Comparison of ENCODE assay signal across 13 mouse cellular contexts in the genomic region with DNA sequence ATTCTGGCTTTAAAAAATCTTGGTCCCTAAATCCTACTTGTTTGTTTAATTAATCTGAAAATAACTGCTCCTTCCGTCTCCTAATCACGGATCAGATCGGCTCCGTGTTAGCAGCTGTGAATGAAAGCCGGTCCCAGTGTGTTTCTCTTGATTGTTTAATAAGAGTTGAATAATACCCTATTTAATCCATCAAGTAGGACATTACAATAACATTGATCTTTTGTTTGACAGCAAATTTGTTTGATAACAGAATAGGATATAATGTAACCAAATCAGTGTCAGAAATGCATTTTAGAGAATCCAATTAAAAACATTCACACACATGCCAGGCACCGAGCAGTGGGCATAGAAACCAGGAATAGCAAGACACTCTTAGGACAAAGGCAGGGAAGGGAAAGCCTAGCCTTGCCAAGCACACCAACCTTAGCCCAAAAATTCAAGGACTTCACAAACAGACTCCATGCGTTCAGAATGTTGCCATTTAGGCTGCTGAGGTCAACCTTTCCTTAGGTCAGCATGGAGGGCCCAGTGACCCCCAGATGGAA.
A peak's percentile ranks its signal among the peaks of the same experiment; 100 is the strongest.
DNase-seq lines count a peak whose midpoint lies in the region; ATAC-seq and TF ChIP-seq lines count a peak whose summit lies in the region.
"Had no signal": no experiment of that assay in that cellular context is flagged by ENCODE, and none has a peak within 500 bp of the region (broad histone marks: within the 10 kb centered on the region; RNA-seq: fewer than 3 reads in every experiment).

No protein-coding gene starts in this region.

- no peak for TF ChIP-seq POLR2A in heart, adult 2 months (IDR thresholded peaks at IDR 0.05; ENCODE audit: insufficient read depth, low read depth, low read length)

- 49% methylated on average over 7 of the region's 7 CpGs for WGBS in intestine, embryonic 15.5 days
- WGBS in intestine, postnatal 0 days = 51% methylated on average over 7 of the region's 7 CpGs
- WGBS in forebrain, embryonic 14.5 days = 8% methylated on average over 7 of the region's 7 CpGs
- 40% methylated on average over 7 of the region's 7 CpGs for WGBS in limb, embryonic 11.5 days
- WGBS in neural tube, embryonic 13.5 days = 26% methylated on average over 7 of the region's 7 CpGs
- 86% methylated on average over 7 of the region's 7 CpGs for WGBS in heart, adult 2 months

- no peak overlapping the region for H3K27ac ChIP-seq in intestine, embryonic 15.5 days
- no peak overlapping the region for H3K27ac ChIP-seq in intestine, postnatal 0 days (ENCODE audit: low read depth, low read length)
- no peak overlapping the region for H3K27ac ChIP-seq in forebrain, embryonic 14.5 days (ENCODE audit: low read depth, low read length)
- no peak overlapping the region for H3K27ac ChIP-seq in limb, embryonic 11.5 days (replicated peaks; ENCODE audit: low read depth, low read length)
- peak overlapping the region; percentile 35; the same call in 1 of the 2 replicates for H3K27ac ChIP-seq in neural tube, embryonic 13.5 days (replicated peaks)
- H3K27ac ChIP-seq in heart, adult 2 months = no peak overlapping the region

- H3K4me1 ChIP-seq in intestine, embryonic 15.5 days (replicated peaks) = no peaks in the 10 kb centered on the region
- H3K4me1 ChIP-seq in intestine, postnatal 0 days (replicated peaks; ENCODE audit: control insufficient read depth, insufficient read depth, low read length) = no peaks in the 10 kb centered on the region
- H3K4me1 ChIP-seq in forebrain, embryonic 14.5 days (ENCODE audit: control insufficient read depth, insufficient read depth, low read length) = no peaks in the 10 kb centered on the region
- no peaks in the 10 kb centered on the region for H3K4me1 ChIP-seq in limb, embryonic 11.5 days (ENCODE audit: control insufficient read depth, insufficient read depth, low read length)
- H3K4me1 ChIP-seq in neural tube, embryonic 13.5 days (replicated peaks) = peaks cover 23% of the 10 kb centered on the region
- H3K4me1 ChIP-seq in heart, adult 2 months (ENCODE audit: control insufficient read depth, insufficient read depth, low read length) = no peaks in the 10 kb centered on the region
- H3K4me1 ChIP-seq: megakaryocyte, embryonic 14.5 days had no signal

- no peaks in the 10 kb centered on the region for H3K27me3 ChIP-seq in intestine, embryonic 15.5 days (replicated peaks)
- H3K27me3 ChIP-seq in intestine, postnatal 0 days (replicated peaks; ENCODE audit: control insufficient read depth, insufficient read depth, low read length) = no peaks in the 10 kb centered on the region
- peaks cover 8% of the 10 kb centered on the region for H3K27me3 ChIP-seq in forebrain, embryonic 14.5 days (replicated peaks; ENCODE audit: control insufficient read depth, insufficient read depth, low read length)
- no peaks in the 10 kb centered on the region for H3K27me3 ChIP-seq in limb, embryonic 11.5 days (ENCODE audit: control insufficient read depth, insufficient read depth, low read length)
- H3K27me3 ChIP-seq in neural tube, embryonic 13.5 days = no peaks in the 10 kb centered on the region
- no peaks in the 10 kb centered on the region for H3K27me3 ChIP-seq in heart, adult 2 months (ENCODE audit: control insufficient read depth, insufficient read depth, low read length)
- H3K27me3 ChIP-seq: megakaryocyte, embryonic 14.5 days had no signal

- TF ChIP-seq CTCF in intestine, postnatal 0 days (IDR thresholded peaks at IDR 0.05; ENCODE audit: low read depth) = no peak
- TF ChIP-seq CTCF in heart, adult 2 months (IDR thresholded peaks at IDR 0.05) = no peak

- peak overlapping the region; percentile 41; the same call in 1 of the 2 replicates for H3K4me2 ChIP-seq in intestine, embryonic 15.5 days (replicated peaks)
- no peak overlapping the region for H3K4me2 ChIP-seq in intestine, postnatal 0 days (replicated peaks; ENCODE audit: low read depth)
- H3K4me2 ChIP-seq in forebrain, embryonic 14.5 days (ENCODE audit: low read length) = peak overlapping the region; percentile 43
- peak overlapping the region; percentile 34; the same call in 1 of the 2 replicates for H3K4me2 ChIP-seq in limb, embryonic 11.5 days (ENCODE audit: low read depth, severe bottlenecking)
- peak overlapping the region; percentile 49 for H3K4me2 ChIP-seq in neural tube, embryonic 13.5 days
- H3K4me2 ChIP-seq: liver, embryonic 11.5 days had no signal

- H3K4me3 ChIP-seq in intestine, embryonic 15.5 days (replicated peaks) = no peak overlapping the region
- H3K4me3 ChIP-seq in intestine, postnatal 0 days (ENCODE audit: low read depth, low read length) = no peak overlapping the region
- peak overlapping the region; percentile 15 for H3K4me3 ChIP-seq in forebrain, embryonic 14.5 days (ENCODE audit: low read depth, low read length)
- no peak overlapping the region for H3K4me3 ChIP-seq in limb, embryonic 11.5 days (ENCODE audit: low read depth, low read length)
- H3K4me3 ChIP-seq in neural tube, embryonic 13.5 days = peak overlapping the region; percentile 20
- H3K4me3 ChIP-seq in heart, adult 2 months = no peak overlapping the region
- H3K4me3 ChIP-seq: megakaryocyte, embryonic 14.5 days had no signal

- H3K79me2 ChIP-seq in heart, adult 2 months (replicated peaks; ENCODE audit: control insufficient read depth, insufficient read depth, low read length) = no peaks in the 10 kb centered on the region

- peak; percentile 80 for DNase-seq in forebrain, embryonic 14.5 days (ENCODE audit: low spot score)
- no peak for DNase-seq in limb, embryonic 11.5 days (ENCODE audit: low spot score)
- no peak for DNase-seq in heart, adult 2 months
- DNase-seq: adrenal gland, adult 8-10 months; cerebellum, adult 18-20 months; heart, postnatal 36 days had no signal

- H3K9me3 ChIP-seq in intestine, embryonic 15.5 days = no peaks in the 10 kb centered on the region
- no peaks in the 10 kb centered on the region for H3K9me3 ChIP-seq in intestine, postnatal 0 days (ENCODE audit: control insufficient read depth)
- no peaks in the 10 kb centered on the region for H3K9me3 ChIP-seq in forebrain, embryonic 14.5 days (replicated peaks; ENCODE audit: control insufficient read depth, low read length)
- H3K9me3 ChIP-seq in limb, embryonic 11.5 days (ENCODE audit: control insufficient read depth, low read length) = no peaks in the 10 kb centered on the region
- no peaks in the 10 kb centered on the region for H3K9me3 ChIP-seq in neural tube, embryonic 13.5 days

- intact Hi-C loops in heart, adult 2 months (cut with DNase I) = no loop called here

- H3K9ac ChIP-seq in intestine, embryonic 15.5 days = no peak overlapping the region
- H3K9ac ChIP-seq in intestine, postnatal 0 days (ENCODE audit: low read depth, low read length) = no peak overlapping the region
- H3K9ac ChIP-seq in forebrain, embryonic 14.5 days (ENCODE audit: low read length) = no peak overlapping the region
- no peak overlapping the region for H3K9ac ChIP-seq in limb, embryonic 11.5 days (ENCODE audit: low read length)
- H3K9ac ChIP-seq in neural tube, embryonic 13.5 days = 0 out of 2 replicates have a peak overlapping the region, but pooled peaks have one; percentile 51
- H3K9ac ChIP-seq in heart, adult 2 months (ENCODE audit: low read depth, low read length) = no peak overlapping the region

- ATAC-seq in intestine, embryonic 15.5 days = no peak
- ATAC-seq in intestine, postnatal 0 days = no peak
- ATAC-seq in forebrain, embryonic 14.5 days = peak; percentile 79
- no peak for ATAC-seq in limb, embryonic 11.5 days (ENCODE audit: insufficient number of reproducible peaks, low FRiP score, low TSS enrichment, low read depth)
- peak; percentile 49 for ATAC-seq in neural tube, embryonic 13.5 days (ENCODE audit: low read depth)
- ATAC-seq in megakaryocyte, adult 5-6 weeks (ENCODE audit: poor library complexity, severe bottlenecking) = no peak
- ATAC-seq in activated CD4-positive, CD25-positive, alpha-beta regulatory T cell, adult 4 months = no peak

- no peak for TF ChIP-seq EP300 in heart, adult 2 months (IDR thresholded peaks at IDR 0.05; ENCODE audit: insufficient read depth, low read depth, low read length)

- no peaks in the 10 kb centered on the region for H3K36me3 ChIP-seq in intestine, embryonic 15.5 days
- H3K36me3 ChIP-seq in intestine, postnatal 0 days (ENCODE audit: control insufficient read depth, insufficient read depth) = no peaks in the 10 kb centered on the region
- H3K36me3 ChIP-seq in forebrain, embryonic 14.5 days (ENCODE audit: control insufficient read depth, insufficient read depth, low read length) = no peaks in the 10 kb centered on the region
- H3K36me3 ChIP-seq in limb, embryonic 11.5 days (ENCODE audit: control insufficient read depth, insufficient read depth, low read length) = no peaks in the 10 kb centered on the region
- H3K36me3 ChIP-seq in neural tube, embryonic 13.5 days = no peaks in the 10 kb centered on the region
- no peaks in the 10 kb centered on the region for H3K36me3 ChIP-seq in heart, adult 2 months (ENCODE audit: control insufficient read depth, insufficient read depth, low read length)

Comparison
In these comparisons a context has a peak if more than half of its experiments do, and no peak if none do; other contexts are left out.
1. ATAC-seq: peak in forebrain, embryonic 14.5 days (single experiment) and neural tube, embryonic 13.5 days (single experiment); none in intestine, embryonic 15.5 days (single experiment), intestine, postnatal 0 days (single experiment), limb, embryonic 11.5 days (single experiment), megakaryocyte, adult 5-6 weeks (single experiment) and activated CD4-positive, CD25-positive, alpha-beta regulatory T cell, adult 4 months (single experiment).
2. H3K4me3 ChIP-seq: peak in forebrain, embryonic 14.5 days (single experiment) and neural tube, embryonic 13.5 days (single experiment); none in intestine, embryonic 15.5 days (single experiment), intestine, postnatal 0 days (single experiment), limb, embryonic 11.5 days (single experiment) and heart, adult 2 months (single experiment).